Mouse (Mus musculus): ENCODE results near the gene Tmem151a.

GRCm38 (mm10) chr19:5087884-5088728, 2.8 kb upstream of the Tmem151a start, which contains the start of gene Yif1a:
- peak; percentile 95 for TF ChIP-seq POLR2A (IDR thresholded peaks at IDR 0.05; ENCODE audit: low read depth, low read length)
- TF ChIP-seq CTCF (IDR thresholded peaks at IDR 0.05; ENCODE audit: borderline replicate concordance, insufficient read depth, low read length), result peak; percentile 47; the same call in 1 of the 2 replicates

Measured in embryonic fibroblast, embryonic 13.5 days (primary cell).